Mouse (Mus musculus) brain, embryonic 14.5 days (tissue): Measurements from ENCODE around the gene Gtf3c2.

Experiments
- CTCF ChIP-seq: fragments of 200-500 bp; IDR thresholded peaks from 2 replicates; pipeline ENCODE4 v1.5.1; 2012; ENCODE audit warnings: inconsistent platforms, mild to moderate bottlenecking, moderate library complexity, borderline replicate concordance; ENCODE audit not compliant: insufficient read depth, insufficient read length; ENCODE audit errors: extremely low read depth
- POLR2A ChIP-seq: fragments of 200-500 bp; IDR thresholded peaks from 2 replicates; pipeline ENCODE4 v1.6.1; 2012; ENCODE audit warnings: mild to moderate bottlenecking, inconsistent platforms, borderline replicate concordance; ENCODE audit not compliant: poor library complexity, insufficient read depth, insufficient read length, severe bottlenecking; ENCODE audit errors: extremely low read depth

GRCm38 (mm10) chr5:31108000-31108490, 71.9 kb downstream of the Gtf3c2 start, which contains the start of gene Slc30a3:
- TF ChIP-seq POLR2A (no peak), CTCF (no peak)
